Mouse (Mus musculus): ENCODE results near the gene Ddc.

Gene Ddc

GRCm38 (mm10) chr11:11875230-11875629, 22.7 kb downstream of the Ddc start:
- no peak for DNase-seq

GRCm38 (mm10) chr11:11873023-11873908, 24.7 kb downstream of the Ddc start:
- DNase-seq: no peak

- no peak for DNase-seq
These were observed 25.7 kb downstream of the Ddc start for GRCm38 (mm10) chr11:11872140-11872795.

GRCm38 (mm10) chr11:11871197-11871813, 26.6 kb downstream of the Ddc start:
- DNase-seq: no peak

GRCm38 (mm10) chr11:11867971-11868481, 29.9 kb downstream of the Ddc start:
- no peak for DNase-seq

GRCm38 (mm10) chr11:11866696-11867095, 31.2 kb downstream of the Ddc start:
- no peak for DNase-seq

GRCm38 (mm10) chr11:11865128-11865527, 32.8 kb downstream of the Ddc start:
- DNase-seq: no peak

GRCm38 (mm10) chr11:11864446-11865101, 33.4 kb downstream of the Ddc start:
- DNase-seq: no peak

GRCm38 (mm10) chr11:11862502-11862901, 35.4 kb downstream of the Ddc start:
- no peak for DNase-seq

GRCm38 (mm10) chr11:11856959-11857358, 41.0 kb downstream of the Ddc start:
- DNase-seq: no peak

GRCm38 (mm10) chr11:11855685-11856131, 42.2 kb downstream of the Ddc start:
- DNase-seq: no peak

GRCm38 (mm10) chr11:11855061-11855672, 42.8 kb downstream of the Ddc start:
- DNase-seq: no peak

- DNase-seq: no peak
These were observed 44.0 kb downstream of the Ddc start for GRCm38 (mm10) chr11:11853731-11854461.

- DNase-seq: no peak
These were observed 45.9 kb downstream of the Ddc start for GRCm38 (mm10) chr11:11851957-11852505.

- no peak for DNase-seq
These were observed 47.3 kb downstream of the Ddc start for GRCm38 (mm10) chr11:11850476-11851267.

GRCm38 (mm10) chr11:11849513-11850311, 48.2 kb downstream of the Ddc start:
- no peak for DNase-seq

- DNase-seq: no peak
These were observed 49.5 kb downstream of the Ddc start for GRCm38 (mm10) chr11:11848467-11848866.

- no peak for DNase-seq
These were observed 52.9 kb downstream of the Ddc start for GRCm38 (mm10) chr11:11845044-11845443.

- no peak for DNase-seq
These were observed 53.5 kb downstream of the Ddc start for GRCm38 (mm10) chr11:11844367-11844971.
